Mouse (Mus musculus): Measurements from ENCODE around the gene Padi2. TPM values are rescaled to one million over a fixed set of nuclear protein-coding genes. Genes with fewer than 3 reads are reported as not detected.

Gene Padi2
- polyA plus RNA-seq, 1 experiment from 2014 or later, result 0.27 TPM

DNA sequence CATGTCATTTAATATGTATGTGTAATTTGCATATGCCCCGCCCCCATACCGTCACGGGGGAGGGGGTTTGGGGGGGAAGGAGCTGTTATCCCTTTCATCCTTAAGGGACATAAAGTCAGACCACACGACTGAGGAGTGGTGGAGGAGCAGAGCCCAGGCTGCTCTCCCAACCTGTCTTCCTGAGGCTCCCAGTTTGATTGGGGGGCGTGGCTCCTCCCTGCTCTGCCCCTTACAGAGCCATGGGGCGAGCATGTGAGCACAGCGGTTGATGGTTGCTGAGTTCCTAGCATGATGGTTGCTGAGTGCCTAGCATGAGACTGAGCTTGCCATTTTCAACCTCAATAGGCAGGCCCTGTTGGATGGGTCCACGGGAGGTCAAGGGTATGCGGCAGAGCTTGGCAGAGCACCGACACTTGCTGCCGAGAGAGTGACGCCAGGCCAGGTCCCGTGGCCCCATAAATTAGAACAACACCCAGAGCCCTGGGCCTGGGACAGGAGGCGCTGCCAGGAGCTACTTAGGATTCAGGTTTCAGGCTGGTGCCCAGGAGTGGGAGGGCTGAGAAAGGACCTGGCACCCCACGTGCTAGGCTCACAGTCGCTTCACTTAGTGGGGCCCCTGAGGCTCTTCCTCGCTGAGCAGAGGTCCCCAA, 4.6 kb downstream of the Padi2 start:
- DNase-seq (ENCODE audit: low spot score) (no peak), ATAC-seq (no peak)
- Histone ChIP-seq H3K4me2 (ENCODE audit: low read length) (no peak overlapping the region), H3K27ac (ENCODE audit: low read depth, low read length) (no peak overlapping the region), H3K4me1 (ENCODE audit: control insufficient read depth, insufficient read depth, low read length) (0 out of 2 replicates have a peak, but pooled peaks cover 2% of the 10 kb centered on the region), H3K9me3 (replicated peaks; ENCODE audit: control insufficient read depth, low read length) (no peaks in the 10 kb centered on the region), H3K27me3 (replicated peaks; ENCODE audit: control insufficient read depth, insufficient read depth, low read length) (peaks cover 9% of the 10 kb centered on the region; the same call in 1 of the 2 replicates), H3K4me3 (ENCODE audit: low read depth, low read length) (no peak overlapping the region), H3K36me3 (ENCODE audit: control insufficient read depth, insufficient read depth, low read length) (no peaks in the 10 kb centered on the region), H3K9ac (ENCODE audit: low read length) (no peak overlapping the region)
- 33% methylated on average over 17 of the region's 17 CpGs for WGBS

DNA sequence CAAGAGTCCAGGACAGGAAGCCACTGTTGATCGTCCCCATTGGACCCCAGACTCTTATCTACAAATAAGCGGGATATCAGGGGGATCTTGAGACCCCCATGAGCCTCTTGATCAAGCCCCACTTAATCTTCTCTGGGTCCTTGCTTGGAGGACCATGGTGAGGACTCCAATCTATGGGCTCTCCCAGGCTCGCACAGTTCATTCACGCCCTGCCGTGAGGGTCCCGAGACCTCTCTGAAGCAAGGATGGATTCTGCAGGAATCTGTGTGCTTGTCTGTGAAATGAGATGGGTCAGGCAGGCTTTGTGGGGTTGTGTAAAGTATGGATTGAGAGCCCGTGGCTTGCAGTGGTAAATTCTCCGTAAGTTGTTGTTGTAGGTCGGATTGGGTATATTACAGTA, 5.3 kb downstream of the Padi2 start:
- WGBS, result 92% methylated on average over 9 of the region's 9 CpGs
- Histone ChIP-seq H3K27ac (ENCODE audit: low read depth, low read length) (no peak overlapping the region), H3K4me3 (ENCODE audit: low read depth, low read length) (no peak overlapping the region), H3K9me3 (replicated peaks; ENCODE audit: control insufficient read depth, low read length) (no peaks in the 10 kb centered on the region), H3K4me1 (ENCODE audit: control insufficient read depth, insufficient read depth, low read length) (0 out of 2 replicates have a peak, but pooled peaks cover 2% of the 10 kb centered on the region), H3K9ac (ENCODE audit: low read length) (no peak overlapping the region), H3K27me3 (replicated peaks; ENCODE audit: control insufficient read depth, insufficient read depth, low read length) (peaks cover 9% of the 10 kb centered on the region; the same call in 1 of the 2 replicates), H3K4me2 (ENCODE audit: low read length) (no peak overlapping the region), H3K36me3 (ENCODE audit: control insufficient read depth, insufficient read depth, low read length) (no peaks in the 10 kb centered on the region)
- ATAC-seq, result no peak
- DNase-seq (ENCODE audit: low spot score), result no peak

DNA sequence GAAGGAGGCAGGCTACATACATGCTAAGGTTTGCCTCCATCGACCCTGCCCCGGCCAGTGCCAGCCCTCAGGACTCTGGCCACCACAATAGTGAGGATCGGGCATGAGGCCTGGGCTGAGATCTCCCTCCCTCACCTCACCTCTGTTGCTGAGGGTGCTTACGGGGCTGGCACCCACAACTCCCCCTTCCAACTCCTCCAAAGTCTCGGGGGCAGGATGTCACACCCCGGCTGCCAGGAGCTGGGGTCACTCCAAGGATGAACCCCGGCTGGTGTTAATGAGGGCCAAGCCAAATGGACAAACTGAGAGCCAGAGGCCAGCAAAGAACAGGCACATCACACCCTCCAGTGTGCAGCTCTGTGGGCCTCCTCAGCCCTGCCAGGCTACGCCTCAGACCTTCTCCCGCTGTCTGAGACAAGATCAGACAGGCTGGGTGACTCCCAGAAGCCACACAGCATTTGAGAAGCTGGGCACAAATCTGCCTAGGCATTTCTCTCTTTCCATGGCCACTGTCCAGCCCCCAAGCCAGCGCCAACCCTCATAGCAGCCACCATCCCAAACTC, 6.2 kb downstream of the Padi2 start:
- H3K4me2 ChIP-seq (ENCODE audit: low read length), result no peak overlapping the region
- no peaks in the 10 kb centered on the region for H3K36me3 ChIP-seq (ENCODE audit: control insufficient read depth, insufficient read depth, low read length)
- H3K4me1 ChIP-seq (ENCODE audit: control insufficient read depth, insufficient read depth, low read length), result 0 out of 2 replicates have a peak, but pooled peaks cover 2% of the 10 kb centered on the region
- DNase-seq (ENCODE audit: low spot score), result no peak
- WGBS, result 85% methylated on average over 10 of the region's 10 CpGs
- H3K9ac ChIP-seq (ENCODE audit: low read length), result no peak overlapping the region
- H3K4me3 ChIP-seq (ENCODE audit: low read depth, low read length), result no peak overlapping the region
- peaks cover 5% of the 10 kb centered on the region; the same call in 1 of the 2 replicates for H3K27me3 ChIP-seq (replicated peaks; ENCODE audit: control insufficient read depth, insufficient read depth, low read length)
- no peaks in the 10 kb centered on the region for H3K9me3 ChIP-seq (replicated peaks; ENCODE audit: control insufficient read depth, low read length)
- no peak overlapping the region for H3K27ac ChIP-seq (ENCODE audit: low read depth, low read length)
- no peak for ATAC-seq

DNA sequence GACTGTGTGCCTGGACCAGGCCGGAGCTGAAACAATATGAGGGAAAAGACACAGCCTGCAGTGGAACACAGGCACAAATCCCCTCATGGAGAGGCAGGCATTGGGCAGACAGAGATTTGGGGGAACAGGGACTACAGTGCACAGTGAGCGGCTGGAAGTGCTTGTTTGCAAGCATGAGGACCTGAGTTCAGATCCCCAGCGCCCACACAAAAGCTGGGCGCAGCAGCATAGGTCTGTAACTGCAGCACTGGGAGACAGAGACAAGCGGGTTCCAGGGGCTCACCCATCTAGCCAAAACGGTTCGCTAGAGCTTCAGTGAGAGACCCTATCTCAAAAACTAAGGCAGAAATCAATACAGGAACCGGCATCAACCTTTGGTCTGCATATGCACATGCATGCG, 7.4 kb downstream of the Padi2 start:
- Histone ChIP-seq H3K27me3 (replicated peaks; ENCODE audit: control insufficient read depth, insufficient read depth, low read length) (no peaks in the 10 kb centered on the region), H3K4me2 (ENCODE audit: low read length) (no peak overlapping the region), H3K36me3 (ENCODE audit: control insufficient read depth, insufficient read depth, low read length) (no peaks in the 10 kb centered on the region), H3K27ac (ENCODE audit: low read depth, low read length) (no peak overlapping the region), H3K9ac (ENCODE audit: low read length) (no peak overlapping the region), H3K4me1 (ENCODE audit: control insufficient read depth, insufficient read depth, low read length) (0 out of 2 replicates have a peak, but pooled peaks cover 2% of the 10 kb centered on the region), H3K4me3 (ENCODE audit: low read depth, low read length) (no peak overlapping the region), H3K9me3 (replicated peaks; ENCODE audit: control insufficient read depth, low read length) (no peaks in the 10 kb centered on the region)
- no peak for DNase-seq (ENCODE audit: low spot score)
- WGBS, result 91% methylated on average over 9 of the region's 9 CpGs
- no peak for ATAC-seq

DNA sequence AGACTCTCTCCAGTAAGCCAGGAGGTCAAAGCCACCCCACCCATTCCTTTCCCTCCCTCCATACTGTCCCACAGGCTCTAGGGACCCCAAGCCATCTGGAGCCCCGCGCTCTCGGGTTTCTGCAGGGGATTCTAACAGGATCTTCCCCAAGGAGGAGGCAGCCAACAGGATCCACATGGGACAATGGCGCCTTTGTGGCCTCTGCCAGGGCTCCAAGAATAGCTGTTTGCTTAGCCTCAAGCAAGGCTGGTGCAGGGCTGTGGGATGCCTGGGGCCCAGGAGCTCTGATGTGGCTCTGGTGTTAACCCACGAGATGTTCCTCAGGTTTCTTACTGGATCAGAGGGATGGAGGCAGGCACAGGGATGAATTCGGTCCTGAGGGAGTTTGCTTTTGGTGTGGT, 8.6 kb downstream of the Padi2 start:
- DNase-seq (ENCODE audit: low spot score) (no peak), ATAC-seq (no peak)
- no peak overlapping the region for H3K4me3 ChIP-seq (ENCODE audit: low read depth, low read length)
- no peak overlapping the region for H3K9ac ChIP-seq (ENCODE audit: low read length)
- H3K4me2 ChIP-seq (ENCODE audit: low read length), result no peak overlapping the region
- H3K27me3 ChIP-seq (replicated peaks; ENCODE audit: control insufficient read depth, insufficient read depth, low read length), result no peaks in the 10 kb centered on the region
- H3K9me3 ChIP-seq (replicated peaks; ENCODE audit: control insufficient read depth, low read length), result no peaks in the 10 kb centered on the region
- 38% methylated on average over 6 of the region's 6 CpGs for WGBS
- no peak overlapping the region for H3K27ac ChIP-seq (ENCODE audit: low read depth, low read length)
- 0 out of 2 replicates have a peak, but pooled peaks cover 2% of the 10 kb centered on the region for H3K4me1 ChIP-seq (ENCODE audit: control insufficient read depth, insufficient read depth, low read length)
- no peaks in the 10 kb centered on the region for H3K36me3 ChIP-seq (ENCODE audit: control insufficient read depth, insufficient read depth, low read length)

DNA sequence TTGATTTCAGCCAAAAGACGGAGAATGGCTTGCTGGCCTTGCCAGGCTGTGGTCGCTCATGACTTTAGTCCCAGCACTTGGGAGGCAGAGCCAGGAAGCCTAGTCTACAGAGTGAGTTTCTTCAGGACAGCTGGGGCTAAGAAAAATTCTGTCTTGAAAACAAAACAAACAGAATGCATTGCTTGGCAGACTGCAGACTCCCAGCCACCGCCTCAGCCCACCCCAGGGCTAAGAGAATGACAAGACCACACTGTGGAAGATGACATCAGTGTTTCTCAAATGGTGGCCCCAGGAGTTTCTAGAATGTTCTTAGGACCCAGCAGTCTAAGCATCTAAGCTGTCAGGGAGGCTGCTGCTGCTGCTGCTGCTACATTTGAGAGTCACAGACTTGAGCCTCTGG, 9.1 kb downstream of the Padi2 start:
- Histone ChIP-seq H3K27me3 (replicated peaks; ENCODE audit: control insufficient read depth, insufficient read depth, low read length) (no peaks in the 10 kb centered on the region), H3K4me2 (ENCODE audit: low read length) (no peak overlapping the region), H3K9ac (ENCODE audit: low read length) (no peak overlapping the region), H3K36me3 (ENCODE audit: control insufficient read depth, insufficient read depth, low read length) (no peaks in the 10 kb centered on the region), H3K9me3 (replicated peaks; ENCODE audit: control insufficient read depth, low read length) (no peaks in the 10 kb centered on the region), H3K27ac (ENCODE audit: low read depth, low read length) (no peak overlapping the region), H3K4me3 (ENCODE audit: low read depth, low read length) (no peak overlapping the region), H3K4me1 (ENCODE audit: control insufficient read depth, insufficient read depth, low read length) (0 out of 2 replicates have a peak, but pooled peaks cover 2% of the 10 kb centered on the region)
- ATAC-seq, result no peak
- no peak for DNase-seq (ENCODE audit: low spot score)
- 71% methylated on average over 3 of the region's 3 CpGs for WGBS

DNA sequence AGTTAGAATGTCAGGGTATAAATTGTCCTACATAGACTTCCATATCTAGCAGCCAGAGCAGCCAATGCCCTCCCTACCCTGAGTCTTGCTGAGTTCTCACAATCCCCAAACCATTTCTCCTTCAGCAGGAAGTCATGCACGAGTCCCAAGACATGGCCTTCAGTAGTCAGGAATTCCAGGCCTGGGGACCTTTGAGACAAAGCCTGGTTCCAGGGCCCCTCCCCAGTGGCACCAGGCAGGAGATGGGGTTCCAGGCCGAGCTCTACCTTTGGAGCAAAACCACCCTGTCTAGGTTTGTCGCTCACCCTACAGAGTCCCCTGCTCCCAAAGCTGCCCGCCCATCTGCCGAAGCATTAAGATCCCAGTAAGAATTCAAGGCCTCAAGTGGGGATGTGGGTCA, 10.2 kb downstream of the Padi2 start:
- H3K27ac ChIP-seq (ENCODE audit: low read depth, low read length), result no peak overlapping the region
- no peak overlapping the region for H3K4me2 ChIP-seq (ENCODE audit: low read length)
- no peaks in the 10 kb centered on the region for H3K27me3 ChIP-seq (replicated peaks; ENCODE audit: control insufficient read depth, insufficient read depth, low read length)
- H3K9ac ChIP-seq (ENCODE audit: low read length), result no peak overlapping the region
- no peaks in the 10 kb centered on the region for H3K4me1 ChIP-seq (ENCODE audit: control insufficient read depth, insufficient read depth, low read length)
- H3K36me3 ChIP-seq (ENCODE audit: control insufficient read depth, insufficient read depth, low read length), result no peaks in the 10 kb centered on the region
- H3K9me3 ChIP-seq (replicated peaks; ENCODE audit: control insufficient read depth, low read length), result no peaks in the 10 kb centered on the region
- no peak overlapping the region for H3K4me3 ChIP-seq (ENCODE audit: low read depth, low read length)
- 90% methylated on average over 5 of the region's 5 CpGs for WGBS
- DNase-seq (ENCODE audit: low spot score), result no peak
- ATAC-seq, result no peak

DNA sequence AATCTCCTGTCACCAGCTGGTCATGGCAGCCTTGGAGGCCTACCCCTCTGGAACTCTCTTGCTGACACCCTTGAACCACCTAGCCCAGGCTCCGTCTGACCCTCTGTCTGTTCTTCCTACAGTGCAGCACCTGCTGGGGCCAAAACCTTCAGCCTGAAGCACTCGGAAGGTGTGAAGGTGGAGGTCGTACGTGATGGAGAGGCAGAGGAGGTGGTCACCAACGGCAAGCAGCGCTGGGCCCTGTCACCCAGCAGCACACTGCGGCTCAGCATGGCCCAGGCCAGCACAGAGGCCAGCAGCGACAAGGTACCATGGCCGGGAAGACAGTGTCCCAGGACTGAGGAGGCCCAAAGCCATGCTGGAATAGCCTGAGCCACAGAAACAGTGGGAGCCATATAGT, 11.3 kb downstream of the Padi2 start:
- no peak overlapping the region for H3K27ac ChIP-seq (ENCODE audit: low read depth, low read length)
- no peaks in the 10 kb centered on the region for H3K27me3 ChIP-seq (replicated peaks; ENCODE audit: control insufficient read depth, insufficient read depth, low read length)
- H3K4me1 ChIP-seq (ENCODE audit: control insufficient read depth, insufficient read depth, low read length), result no peaks in the 10 kb centered on the region
- no peaks in the 10 kb centered on the region for H3K36me3 ChIP-seq (ENCODE audit: control insufficient read depth, insufficient read depth, low read length)
- no peaks in the 10 kb centered on the region for H3K9me3 ChIP-seq (replicated peaks; ENCODE audit: control insufficient read depth, low read length)
- no peak overlapping the region for H3K4me3 ChIP-seq (ENCODE audit: low read depth, low read length)
- ATAC-seq, result no peak
- 87% methylated on average over 9 of the region's 9 CpGs for WGBS
- H3K4me2 ChIP-seq (ENCODE audit: low read length), result no peak overlapping the region
- no peak for DNase-seq (ENCODE audit: low spot score)
- H3K9ac ChIP-seq (ENCODE audit: low read length), result no peak overlapping the region
